7 mouse cellular contexts compared by ENCODE assay signal in the genomic region with DNA sequence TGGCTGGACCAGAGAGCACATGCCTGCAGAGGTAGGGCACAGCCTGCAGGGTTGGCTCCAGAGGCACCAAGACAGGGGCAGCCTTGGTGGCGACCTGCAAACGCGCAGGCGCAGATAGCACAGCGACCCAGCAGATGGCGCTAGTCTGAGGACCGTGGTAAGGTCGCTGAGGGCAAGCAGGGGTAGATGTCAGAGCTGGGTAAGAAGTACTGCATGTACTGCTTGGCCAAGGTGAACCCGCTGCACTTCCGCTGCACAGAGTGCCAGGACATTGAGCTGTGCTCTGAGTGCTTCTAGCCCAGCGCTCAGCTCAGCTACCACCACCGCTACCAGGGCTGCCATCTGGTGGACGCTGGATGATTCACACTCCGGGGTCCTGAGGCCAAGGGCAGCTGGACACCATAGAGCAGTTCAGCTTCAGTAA.
DNase-seq lines count a peak whose midpoint lies in the region; ATAC-seq and TF ChIP-seq lines count a peak whose summit lies in the region.
"Not testable (repeated sequence)": the region's sequence is repeated elsewhere in the genome, so short reads cannot be mapped to it uniquely, and the experiment has no call there.

No protein-coding gene starts in this region.

- not testable (repeated sequence) for H3K9me3 ChIP-seq in embryonic facial prominence, embryonic 10.5 days; intestine, postnatal 0 days (ENCODE audit: control insufficient read depth); midbrain, embryonic 11.5 days (ENCODE audit: control insufficient read depth, low read length)

- intact Hi-C loops in left cerebral cortex, postnatal 36 days (cut with DNase I) = loop anchor here (2.0 kb wide), 1 partner anchor 94 kb away; no protein-coding TSS in a partner anchor

- not testable (repeated sequence) for H3K27me3 ChIP-seq in embryonic facial prominence, embryonic 10.5 days (replicated peaks; ENCODE audit: low read depth, poor library complexity, severe bottlenecking); intestine, postnatal 0 days (replicated peaks; ENCODE audit: control insufficient read depth, insufficient read depth, low read length); midbrain, embryonic 11.5 days (ENCODE audit: control insufficient read depth, insufficient read depth, low read length)

- TF ChIP-seq CTCF in intestine, postnatal 0 days (IDR thresholded peaks at IDR 0.05; ENCODE audit: low read depth) = peak; percentile 91

- not testable (repeated sequence) for H3K9ac ChIP-seq in intestine, postnatal 0 days (ENCODE audit: low read depth, low read length); midbrain, embryonic 11.5 days (ENCODE audit: low read length)

- ATAC-seq in granulocyte monocyte progenitor cell, adult 5-6 weeks (replicated peaks; ENCODE audit: poor library complexity, severe bottlenecking) = peak; percentile 100
- ATAC-seq in intestine, postnatal 0 days = peak; percentile 76
- peak; percentile 94 for ATAC-seq in midbrain, embryonic 11.5 days (ENCODE audit: low FRiP score)

- H3K4me1 ChIP-seq in embryonic facial prominence, embryonic 10.5 days; intestine, postnatal 0 days (replicated peaks; ENCODE audit: control insufficient read depth, insufficient read depth, low read length); midbrain, embryonic 11.5 days (ENCODE audit: control insufficient read depth, insufficient read depth, low read length): not testable (repeated sequence)

- not testable (repeated sequence) for H3K36me3 ChIP-seq in embryonic facial prominence, embryonic 10.5 days (replicated peaks); intestine, postnatal 0 days (ENCODE audit: control insufficient read depth, insufficient read depth); midbrain, embryonic 11.5 days (ENCODE audit: control insufficient read depth, insufficient read depth, low read length)

- H3K4me2 ChIP-seq in intestine, postnatal 0 days (replicated peaks; ENCODE audit: low read depth) = peak overlapping the region; percentile 66
- H3K4me2 ChIP-seq in midbrain, embryonic 11.5 days = peak overlapping the region; percentile 37

- H3K27ac ChIP-seq in embryonic facial prominence, embryonic 10.5 days (replicated peaks) = peak overlapping the region; percentile 48; the same call in 1 of the 2 replicates
- not testable (repeated sequence) for H3K27ac ChIP-seq in intestine, postnatal 0 days (ENCODE audit: low read depth, low read length); midbrain, embryonic 11.5 days (ENCODE audit: low read depth, low read length)

- peak overlapping the region; percentile 50 for H3K4me3 ChIP-seq in embryonic facial prominence, embryonic 10.5 days
- H3K4me3 ChIP-seq in intestine, postnatal 0 days (ENCODE audit: low read depth, low read length) = peak overlapping the region; percentile 23; the same call in 1 of the 2 replicates
- peak overlapping the region; percentile 25 for H3K4me3 ChIP-seq in midbrain, embryonic 11.5 days (ENCODE audit: low read depth, low read length)

- DNase-seq in adrenal gland, postnatal 10 days = peak; percentile 90
- DNase-seq in embryonic facial prominence, embryonic 10.5 days (ENCODE audit: low spot score) = peak; percentile 85
- DNase-seq in left cerebral cortex, postnatal 36 days (ENCODE audit: low spot score in 2 of 2) = peak; percentile 64 to 69
- DNase-seq in midbrain, embryonic 11.5 days (ENCODE audit: low spot score, missing footprints) = peak; percentile 97
- DNase-seq in right cerebral cortex, postnatal 4 days = peak; percentile 69

- WGBS in embryonic facial prominence, embryonic 10.5 days = 2% methylated on average over 14 of the region's 14 CpGs
- 3% methylated on average over 14 of the region's 14 CpGs for WGBS in intestine, postnatal 0 days
- 4% methylated on average over 14 of the region's 14 CpGs for WGBS in midbrain, embryonic 11.5 days
